Mouse (Mus musculus) brain, embryonic 14.5 days (tissue): ENCODE measurements around the gene Cdk8. TPM values are rescaled to one million over a fixed set of nuclear protein-coding genes. Genes with fewer than 3 reads are reported as not detected.

Experiments
- DNase-seq: peaks from one replicate; pipeline ENCODE4 v3.0.0-alpha.2; 2011; ENCODE audit warnings: low read depth
- CTCF ChIP-seq: fragments of 200-500 bp; IDR thresholded peaks from 2 replicates; pipeline ENCODE4 v1.5.1; 2012; ENCODE audit warnings: inconsistent platforms, mild to moderate bottlenecking, moderate library complexity, borderline replicate concordance; ENCODE audit not compliant: insufficient read depth, insufficient read length; ENCODE audit errors: extremely low read depth
- POLR2A ChIP-seq: fragments of 200-500 bp; IDR thresholded peaks from 2 replicates; pipeline ENCODE4 v1.6.1; 2012; ENCODE audit warnings: mild to moderate bottlenecking, inconsistent platforms, borderline replicate concordance; ENCODE audit not compliant: poor library complexity, insufficient read depth, insufficient read length, severe bottlenecking; ENCODE audit errors: extremely low read depth
- polyA plus RNA-seq: library from polyadenylated mRNA; depleted of rRNA; stranded (reverse); fragments of >200 nt; gene quantifications from 2 replicates; pipeline ENCODE4 v1.2.3, GENCODE M21; 2012

The Cdk8 gene
- polyA plus RNA-seq, 1 experiment, result 69.9 TPM

DNA sequence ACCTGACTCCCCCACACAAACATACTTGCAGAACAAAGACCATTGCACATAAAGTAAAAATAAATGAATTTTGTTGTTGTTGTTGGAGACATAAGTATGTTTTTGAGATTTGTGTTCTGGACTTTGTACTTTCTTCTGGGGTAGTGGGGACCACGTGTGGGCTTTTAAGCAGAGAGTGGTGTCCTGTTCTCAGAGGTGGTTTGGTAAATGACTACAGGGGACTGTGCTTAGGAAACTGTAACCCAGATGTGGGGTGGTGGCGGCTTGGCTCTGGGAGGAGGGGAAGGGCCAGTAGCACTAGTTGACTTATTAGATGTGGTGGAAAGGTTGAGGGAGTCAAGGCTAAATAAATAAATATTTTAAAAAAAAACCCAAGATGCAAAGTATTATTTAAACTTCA lies 9.7 kb downstream of the Cdk8 start:
- TF ChIP-seq POLR2A, result no peak
- no peak for TF ChIP-seq CTCF
- DNase-seq, result no peak

DNA sequence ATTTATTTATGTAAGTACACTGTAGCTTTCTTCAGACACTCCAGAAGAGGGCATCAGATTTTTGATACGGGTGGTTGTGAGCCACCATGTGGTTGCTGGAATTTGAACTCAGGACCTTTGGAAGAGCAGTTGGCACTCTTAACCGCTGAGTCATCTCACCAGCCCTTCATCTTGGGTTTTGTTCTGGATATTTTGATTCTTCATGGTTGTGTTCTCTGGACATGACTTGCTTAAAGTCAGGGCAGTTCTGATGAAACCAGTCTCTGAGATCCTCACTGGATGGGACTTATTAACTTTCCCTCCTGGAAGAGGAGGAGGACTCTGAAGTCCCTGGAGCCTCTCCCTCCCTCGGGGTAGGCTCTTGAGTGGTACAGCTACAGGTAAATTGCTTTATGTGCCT lies 10.2 kb downstream of the Cdk8 start:
- TF ChIP-seq POLR2A, result no peak
- no peak for TF ChIP-seq CTCF
- DNase-seq, result no peak

DNA sequence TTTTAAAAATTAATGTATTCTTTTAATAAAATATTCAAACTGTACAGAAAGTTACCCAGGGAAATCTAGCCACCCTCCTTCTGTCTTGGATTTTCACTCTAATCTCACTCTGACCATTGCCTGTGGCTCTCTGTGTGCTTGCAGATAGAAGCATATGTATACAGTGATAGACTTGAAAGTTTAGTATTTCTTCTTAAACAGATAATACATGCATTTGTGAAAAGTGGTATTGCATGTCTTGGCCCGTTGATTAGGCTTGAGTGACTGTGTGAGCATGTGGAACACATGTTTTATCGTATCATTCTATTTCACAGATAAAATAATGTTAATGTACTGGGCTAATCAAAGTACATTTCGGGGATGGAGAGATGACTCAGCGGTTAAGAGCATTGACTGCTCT lies 14.2 kb downstream of the Cdk8 start:
- TF ChIP-seq POLR2A, result no peak
- TF ChIP-seq CTCF, result no peak
- DNase-seq, result no peak

DNA sequence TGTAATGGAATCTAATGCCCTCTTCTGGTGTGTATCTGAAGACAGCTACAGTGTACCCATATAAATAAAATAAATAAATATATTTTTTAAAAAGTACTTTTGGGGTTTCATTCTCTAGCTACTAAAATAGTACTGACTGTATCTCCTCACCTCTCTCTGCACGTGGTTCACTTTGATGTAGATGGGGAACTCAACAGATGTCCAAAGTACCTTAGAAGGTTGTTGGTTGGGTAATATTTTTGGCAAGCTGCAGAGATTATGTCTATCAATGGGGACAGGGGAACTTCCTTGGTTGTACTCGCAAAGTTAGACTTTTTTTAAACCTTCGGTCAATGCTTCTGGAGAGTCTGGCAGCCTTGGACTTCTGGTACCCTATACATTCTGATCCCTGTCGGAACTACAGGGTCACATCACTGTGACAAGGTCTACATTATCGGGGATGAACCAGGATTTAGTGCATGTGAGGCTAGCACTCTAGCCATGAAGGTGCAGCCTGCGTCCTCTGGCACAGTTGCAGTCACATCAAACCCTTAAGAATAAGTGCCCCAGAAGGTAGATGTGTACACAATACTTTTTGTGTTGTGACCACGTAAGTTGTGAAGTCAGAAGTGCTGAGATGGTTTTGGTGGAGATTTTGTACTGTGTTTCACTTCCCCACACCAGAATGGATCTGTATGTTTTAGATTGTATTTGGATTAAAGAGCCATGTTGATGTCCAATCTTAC lies 14.8 kb downstream of the Cdk8 start:
- TF ChIP-seq CTCF (no peak), POLR2A (no peak)
- no peak for DNase-seq

DNA sequence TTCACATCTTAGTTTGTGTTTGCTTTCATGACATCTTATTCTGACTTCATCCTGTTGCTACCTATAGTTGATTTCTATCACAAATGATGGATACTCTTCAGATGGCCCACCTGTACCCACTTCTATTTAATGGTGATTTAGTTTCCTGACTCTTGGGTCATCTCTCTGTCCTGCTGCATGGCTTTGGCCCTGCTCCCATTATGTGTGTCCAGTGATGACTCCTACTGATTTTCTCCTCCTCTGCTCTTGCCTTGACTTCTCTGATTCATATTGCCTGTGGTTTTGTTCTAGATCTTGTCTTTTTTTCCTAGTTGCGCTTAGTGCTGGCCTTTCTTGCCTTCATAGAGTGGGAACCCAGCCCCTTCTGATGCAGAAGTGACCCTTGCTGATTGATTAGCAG lies 15.4 kb downstream of the Cdk8 start:
- DNase-seq, result no peak
- no peak for TF ChIP-seq POLR2A
- no peak for TF ChIP-seq CTCF

DNA sequence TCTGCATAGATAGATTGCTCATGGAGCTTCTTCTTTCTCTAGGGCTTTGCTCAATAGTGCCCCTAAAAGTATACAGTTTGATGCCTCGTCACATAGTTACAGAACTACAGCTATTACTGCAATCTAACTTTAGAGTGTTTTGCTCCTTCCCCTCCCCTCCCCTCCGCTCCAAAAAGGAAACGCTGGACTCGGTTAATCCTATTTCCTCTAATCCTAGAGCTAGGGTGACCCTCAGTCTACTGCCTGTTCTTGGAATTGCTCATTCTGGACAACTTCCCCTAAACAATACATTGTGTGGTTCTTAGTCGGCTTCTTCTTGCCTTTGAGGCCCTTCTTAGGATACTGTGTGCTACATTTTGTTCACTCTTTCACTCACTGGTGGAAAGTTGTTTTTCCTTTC lies 16.7 kb downstream of the Cdk8 start:
- no peak for DNase-seq
- TF ChIP-seq CTCF (no peak), POLR2A (no peak)

DNA sequence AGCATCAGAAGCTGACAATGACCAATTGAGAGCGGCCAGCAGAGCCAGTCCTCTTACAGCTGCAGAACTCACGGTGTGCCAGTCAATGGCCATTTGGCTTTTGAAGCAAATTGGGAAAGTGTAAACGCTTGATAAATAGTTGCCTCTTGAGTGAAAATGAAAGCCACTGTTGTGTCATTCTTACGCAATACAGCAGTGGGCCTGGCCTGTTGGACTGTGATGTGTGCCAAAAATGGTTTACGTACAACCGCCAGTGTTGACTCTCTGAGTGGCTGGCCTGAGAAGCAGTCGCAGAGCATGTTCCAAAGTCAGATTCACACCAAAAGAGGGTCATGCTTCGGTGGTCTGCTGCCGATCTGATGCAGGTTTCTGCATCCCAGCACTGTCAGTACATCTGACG lies 17.7 kb downstream of the Cdk8 start:
- no peak for DNase-seq
- TF ChIP-seq POLR2A (no peak), CTCF (no peak)

DNA sequence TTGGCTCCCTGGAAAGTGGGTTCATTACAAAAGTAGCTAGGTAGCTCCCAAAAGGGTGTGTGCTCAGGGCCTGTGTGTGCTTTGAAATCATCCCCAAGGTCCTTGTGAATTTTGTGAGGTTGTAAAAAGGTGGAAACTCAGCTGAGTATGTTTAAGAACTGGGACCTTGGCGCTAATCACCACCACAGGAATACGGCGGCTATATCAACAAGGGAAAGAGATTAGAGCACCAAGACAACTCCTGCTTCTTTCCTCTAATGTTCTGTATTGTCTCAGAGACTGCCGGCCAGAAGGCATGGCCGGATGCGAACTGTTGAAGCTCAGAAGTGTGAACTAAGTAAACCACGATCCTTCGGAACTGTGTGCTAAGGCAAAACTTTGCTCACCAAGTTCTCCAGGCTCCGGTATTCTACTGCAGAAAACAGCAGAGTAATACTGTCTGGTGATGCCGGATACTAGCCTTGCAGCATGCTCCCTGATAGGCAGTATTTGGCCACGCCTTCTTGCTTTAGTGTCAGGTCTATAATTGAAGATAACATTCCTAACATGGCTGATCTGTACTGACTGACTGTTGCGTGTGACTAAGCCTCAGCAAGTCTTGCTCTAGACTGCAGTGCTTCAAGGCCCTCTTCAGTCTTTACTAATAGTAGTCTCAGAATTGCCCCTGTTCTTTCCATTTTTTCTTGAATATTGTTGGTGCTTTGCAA lies 19.5 kb downstream of the Cdk8 start:
- no peak for TF ChIP-seq POLR2A
- TF ChIP-seq CTCF, result no peak
- no peak for DNase-seq

DNA sequence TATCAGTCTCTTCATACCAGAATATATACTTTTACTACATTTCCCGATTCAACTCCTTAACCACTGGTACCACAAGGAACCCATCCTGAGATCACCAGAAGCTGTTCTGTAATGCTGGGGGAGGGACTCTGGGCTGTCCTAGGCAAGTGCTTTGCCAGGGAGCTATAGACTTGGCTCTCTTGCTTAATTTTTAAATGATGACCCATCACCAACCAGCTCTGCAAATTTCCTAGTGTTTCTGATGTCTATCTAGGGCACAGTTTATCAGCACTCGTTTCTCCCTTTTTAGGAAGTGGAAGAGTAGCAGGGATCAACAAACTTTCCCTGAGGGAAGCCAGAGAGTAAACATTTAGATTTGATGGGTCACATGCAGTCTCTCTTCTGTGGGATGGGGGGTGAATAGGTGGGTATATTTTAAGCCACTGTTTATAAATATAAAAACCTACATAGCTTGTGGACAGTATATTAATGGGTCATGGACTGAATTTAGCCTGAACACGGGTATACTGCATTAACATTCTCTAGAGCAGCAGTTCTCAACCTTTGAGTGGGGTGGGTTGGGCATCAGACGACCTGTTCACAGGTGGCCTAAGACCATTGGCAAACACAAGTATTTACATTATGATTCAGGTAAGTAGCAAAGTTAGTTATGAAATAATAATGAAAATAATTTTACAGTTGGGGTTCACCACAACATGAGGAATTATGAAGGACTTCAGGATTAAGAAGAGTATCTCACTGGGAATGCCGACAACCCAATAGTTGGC lies 20.8 kb downstream of the Cdk8 start:
- TF ChIP-seq POLR2A (no peak), CTCF (no peak)

DNA sequence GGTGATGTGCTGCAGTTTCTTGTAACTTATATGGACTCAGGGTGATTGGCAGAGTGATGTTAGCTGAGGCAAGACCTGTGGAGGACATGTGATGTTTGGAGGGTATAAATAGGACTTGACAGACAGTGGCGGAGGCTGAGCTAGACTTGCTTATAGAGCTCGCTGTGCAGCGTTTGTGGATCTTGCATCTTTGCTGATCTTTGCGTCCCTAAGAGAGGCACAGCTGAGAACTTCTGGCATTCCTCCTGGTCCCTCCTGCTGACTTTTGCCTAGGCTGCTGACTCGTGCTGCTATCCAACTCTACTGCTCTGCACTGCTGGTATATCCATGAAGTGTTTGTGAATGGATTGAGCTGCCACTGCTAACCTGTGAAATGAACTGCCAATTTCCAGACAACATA lies 22.6 kb downstream of the Cdk8 start:
- DNase-seq, result no peak
- TF ChIP-seq CTCF, result no peak

More for the DNA sequence above, 20.8 kb downstream of the Cdk8 start:
- DNase-seq, result no peak

DNA sequence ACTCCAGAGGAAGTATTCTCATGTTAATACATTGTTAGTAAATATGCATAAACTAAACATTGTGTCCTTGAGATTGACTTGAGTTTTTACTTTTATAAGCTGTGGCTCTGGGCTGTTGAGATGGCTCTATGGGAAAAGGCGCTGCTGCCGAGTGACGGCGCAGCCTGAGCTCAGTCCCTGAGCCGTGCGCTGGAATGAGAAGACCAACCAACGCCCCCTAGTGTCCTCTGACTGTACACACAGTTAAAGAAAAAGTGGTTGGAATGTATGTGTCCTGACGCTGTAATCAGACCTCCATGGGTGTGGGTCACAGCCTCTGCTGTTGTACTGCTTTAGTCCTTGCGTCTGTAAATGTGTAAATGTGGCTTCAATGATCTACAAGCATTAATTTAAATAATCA lies 29.0 kb downstream of the Cdk8 start:
- TF ChIP-seq CTCF (peak; percentile 22; the same call in 1 of the 2 replicates), POLR2A (no peak)
- DNase-seq, result no peak
